Comparison of ENCODE assay signal across 11 mouse cellular contexts in the genomic region with DNA sequence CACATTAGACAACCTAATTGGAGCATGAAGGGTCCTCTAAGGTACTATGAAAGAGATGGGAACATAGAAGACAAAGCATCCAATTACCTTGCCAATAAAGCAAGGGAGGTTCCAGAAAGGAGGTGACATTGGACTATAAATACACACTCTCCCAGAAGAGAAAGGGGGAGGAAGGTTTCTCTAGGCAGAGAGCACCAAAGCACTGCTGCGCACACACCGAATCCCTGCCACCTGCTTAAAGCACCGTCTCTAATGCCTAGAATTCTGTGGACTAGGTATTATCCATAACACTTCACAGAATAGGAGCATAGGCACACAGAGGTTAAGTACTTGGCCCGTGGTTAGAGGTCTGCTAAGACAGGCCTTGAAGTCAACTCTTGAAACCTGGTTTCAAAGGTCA.
DNase-seq lines count a peak whose midpoint lies in the region; ATAC-seq lines count a peak whose summit lies in the region.
"Had no signal": no experiment of that assay in that cellular context is flagged by ENCODE, and none has a peak within 500 bp of the region (broad histone marks: within the 10 kb centered on the region; RNA-seq: fewer than 3 reads in every experiment).

No protein-coding gene starts in this region.

- H3K4me2 ChIP-seq in intestine, embryonic 16.5 days (ENCODE audit: low read depth, low read length) = no peak overlapping the region
- H3K4me2 ChIP-seq in intestine, embryonic 15.5 days (replicated peaks) = no peak overlapping the region
- no peak overlapping the region for H3K4me2 ChIP-seq in lung, embryonic 15.5 days

- H3K9ac ChIP-seq in intestine, embryonic 16.5 days (ENCODE audit: low read depth, low read length) = no peak overlapping the region
- H3K9ac ChIP-seq in intestine, embryonic 15.5 days = no peak overlapping the region
- no peak overlapping the region for H3K9ac ChIP-seq in lung, embryonic 15.5 days

- H3K4me1 ChIP-seq in intestine, embryonic 16.5 days (ENCODE audit: control insufficient read depth, insufficient read depth, low read length) = peaks cover 25% of the 10 kb centered on the region
- peaks cover 14% of the 10 kb centered on the region for H3K4me1 ChIP-seq in intestine, embryonic 15.5 days (replicated peaks)
- peaks cover 56% of the 10 kb centered on the region for H3K4me1 ChIP-seq in lung, embryonic 15.5 days

- no peaks in the 10 kb centered on the region for H3K36me3 ChIP-seq in intestine, embryonic 16.5 days (ENCODE audit: control insufficient read depth, insufficient read depth, low read length)
- H3K36me3 ChIP-seq in intestine, embryonic 15.5 days = no peaks in the 10 kb centered on the region
- no peaks in the 10 kb centered on the region for H3K36me3 ChIP-seq in lung, embryonic 15.5 days

- DNase-seq in lung, postnatal 25 days (ENCODE audit: low spot score) = no peak
- peak; percentile 40 for DNase-seq in induced T-regulatory cell, adult 2 months (ENCODE audit: low read depth)
- DNase-seq in telencephalon, adult 2 months (ENCODE audit: low read depth, low spot score) = peak; percentile 35
- DNase-seq in urinary bladder, postnatal 14 days (ENCODE audit: low spot score) = no peak
- DNase-seq: cerebellum, postnatal 25 days; gastrocnemius, postnatal 36 days; right cerebral cortex, postnatal 4 days had no signal

- 72% methylated on average over 4 of the region's 4 CpGs for WGBS in intestine, embryonic 16.5 days
- 71% methylated on average over 4 of the region's 4 CpGs for WGBS in intestine, embryonic 15.5 days
- WGBS in lung, embryonic 15.5 days = 72% methylated on average over 4 of the region's 4 CpGs

- ATAC-seq in intestine, embryonic 16.5 days = no peak
- no peak for ATAC-seq in intestine, embryonic 15.5 days
- no peak for ATAC-seq in lung, embryonic 15.5 days (ENCODE audit: borderline replicate concordance, extremely low read depth, low FRiP score, low TSS enrichment)
- ATAC-seq: forebrain, embryonic 14.5 days had no signal

- H3K9me3 ChIP-seq in intestine, embryonic 16.5 days (ENCODE audit: control insufficient read depth, low read length) = no peaks in the 10 kb centered on the region
- H3K9me3 ChIP-seq in intestine, embryonic 15.5 days = no peaks in the 10 kb centered on the region
- H3K9me3 ChIP-seq in lung, embryonic 15.5 days = no peaks in the 10 kb centered on the region

- no peaks in the 10 kb centered on the region for H3K27me3 ChIP-seq in intestine, embryonic 16.5 days (replicated peaks; ENCODE audit: control insufficient read depth, insufficient read depth, low read length)
- H3K27me3 ChIP-seq in intestine, embryonic 15.5 days (replicated peaks) = no peaks in the 10 kb centered on the region
- no peaks in the 10 kb centered on the region for H3K27me3 ChIP-seq in lung, embryonic 15.5 days

- peak overlapping the region; percentile 34; the same call in 1 of the 2 replicates for H3K27ac ChIP-seq in intestine, embryonic 16.5 days (ENCODE audit: low read length)
- no peak overlapping the region for H3K27ac ChIP-seq in intestine, embryonic 15.5 days
- H3K27ac ChIP-seq in lung, embryonic 15.5 days = peak overlapping the region; percentile 98

- H3K4me3 ChIP-seq in intestine, embryonic 16.5 days (ENCODE audit: low read length) = no peak overlapping the region
- H3K4me3 ChIP-seq in intestine, embryonic 15.5 days (replicated peaks) = no peak overlapping the region
- H3K4me3 ChIP-seq in lung, embryonic 15.5 days = no peak overlapping the region

Comparison
In these comparisons a context has a peak if more than half of its experiments do, and no peak if none do; other contexts are left out.
1. DNase-seq: peak in induced T-regulatory cell, adult 2 months (single experiment) and telencephalon, adult 2 months (single experiment); none in lung, postnatal 25 days (single experiment) and urinary bladder, postnatal 14 days (single experiment).